ENCODE assay signal across 8 mouse cellular contexts in genomic region chr13:41467036-41467435, GRCm38 (mm10). TPM values are rescaled to one million over a fixed set of nuclear protein-coding genes. Genes with fewer than 3 reads are reported as not detected.
DNase-seq lines count a peak whose midpoint lies in the region; TF ChIP-seq lines count a peak whose summit lies in the region.

No protein-coding gene starts in this region.

- no peak for TF ChIP-seq POLR2A in kidney, adult 2 months (IDR thresholded peaks at IDR 0.05; ENCODE audit: low read depth, low read length)

- no peaks in the 10 kb centered on the region for H3K36me3 ChIP-seq in kidney, adult 2 months (ENCODE audit: control insufficient read depth, insufficient read depth, low read length)
- H3K36me3 ChIP-seq in midbrain, embryonic 10.5 days = no peaks in the 10 kb centered on the region

- 64% methylated on average over 2 of the region's 2 CpGs for WGBS in kidney, adult 2 months
- 77% methylated on average over 2 of the region's 2 CpGs for WGBS in midbrain, embryonic 10.5 days

- TF ChIP-seq CTCF in kidney, adult 2 months (conservative IDR thresholded peaks at IDR 0.05; ENCODE audit: insufficient read depth, insufficient read length, low read depth, low read length) = no peak

- H3K9me3 ChIP-seq in midbrain, embryonic 10.5 days (replicated peaks) = no peaks in the 10 kb centered on the region

- H3K27ac ChIP-seq in brown adipose tissue, adult 24 weeks (replicated peaks; ENCODE audit: low read depth, low read length) = peak overlapping the region; percentile 99
- H3K27ac ChIP-seq in kidney, adult 2 months (ENCODE audit: insufficient read depth, low read depth, low read length) = peak overlapping the region; percentile 100
- H3K27ac ChIP-seq in midbrain, embryonic 10.5 days (replicated peaks) = no peak overlapping the region

- no peak overlapping the region for H3K4me3 ChIP-seq in brown adipose tissue, adult 24 weeks (ENCODE audit: insufficient read depth, low read depth, low read length)
- H3K4me3 ChIP-seq in kidney, adult 2 months (ENCODE audit: insufficient read depth, low read depth, low read length) = no peak overlapping the region
- H3K4me3 ChIP-seq in midbrain, embryonic 10.5 days = no peak overlapping the region

- peaks cover 16% of the 10 kb centered on the region for H3K4me1 ChIP-seq in brown adipose tissue, adult 24 weeks (ENCODE audit: control insufficient read depth, insufficient read depth, insufficient read length, low read length)
- H3K4me1 ChIP-seq in kidney, adult 2 months (ENCODE audit: control insufficient read depth, insufficient read depth, low read length) = 0 out of 2 replicates have a peak, but pooled peaks cover under 1% of the 10 kb centered on the region
- no peaks in the 10 kb centered on the region for H3K4me1 ChIP-seq in midbrain, embryonic 10.5 days

- peak; percentile 29 for DNase-seq in adrenal gland, postnatal 10 days
- no peak for DNase-seq in adrenal gland, adult 18-20 months (ENCODE audit: low spot score in 2 of 2)
- peak; percentile 76 for DNase-seq in kidney, adult 2 months
- peak; percentile 82 for DNase-seq in lung, postnatal 36 days
- DNase-seq in neural tube, embryonic 10.5 days (ENCODE audit: extremely low spot score, low spot score) = no peak
- DNase-seq in cerebellum, adult 11 months = no peak
- no peak for DNase-seq in midbrain, embryonic 10.5 days (ENCODE audit: low spot score)

- no peaks in the 10 kb centered on the region for H3K27me3 ChIP-seq in kidney, adult 2 months (replicated peaks; ENCODE audit: control insufficient read depth, insufficient read depth, low read length)
- H3K27me3 ChIP-seq in midbrain, embryonic 10.5 days (ENCODE audit: low read depth, poor library complexity, severe bottlenecking) = no peaks in the 10 kb centered on the region

RNA-seq across cellular contexts. Expression of gene Nedd9, which starts 20.1 kb away (rescaled TPM):
- 10 to 100 TPM; 21.4 to 32.6 TPM for total RNA-seq in adrenal gland, postnatal 10 days (2021)
- total RNA-seq in adrenal gland, adult 18-20 months (2021) = 10 to 100 TPM; 19.3 to 21.9 TPM
- 4.9 and 7.5 TPM in 2 replicates for polyA plus RNA-seq in brown adipose tissue, adult 24 weeks (2012; ENCODE audit: insufficient read depth, insufficient read length, missing spikeins)
- polyA plus RNA-seq in kidney, adult 2 months (2012; rRNA removed) = 24.0 and 24.7 TPM in 2 replicates
- polyA plus RNA-seq in midbrain, embryonic 10.5 days (2016; fragmentation: Nextera tagmentation; extraction: Ambion mirVana) = 17.4 and 18.9 TPM in 2 replicates

Comparison
In these comparisons a context has a peak if more than half of its experiments do, and no peak if none do; other contexts are left out.
1. DNase-seq: peak in adrenal gland, postnatal 10 days (single experiment), kidney, adult 2 months (single experiment) and lung, postnatal 36 days (single experiment); none in adrenal gland, adult 18-20 months (0 of 2), neural tube, embryonic 10.5 days (single experiment), cerebellum, adult 11 months (single experiment) and midbrain, embryonic 10.5 days (single experiment).